Mouse (Mus musculus) small intestine, adult 2 months (tissue): ENCODE measurements around the gene Timeless.

Source experiments
- CTCF ChIP-seq: fragments of 200-500 bp; IDR thresholded peaks from 2 replicates; pipeline ENCODE4 v1.5.1; 2012; ENCODE audit warnings: low read depth, mild to moderate bottlenecking, control low read depth, inconsistent platforms, low read length, moderate library complexity, mixed read lengths; ENCODE audit not compliant: insufficient replicate concordance, insufficient read length; ENCODE audit errors: extremely low read depth
- POLR2A ChIP-seq: fragments of 200-500 bp; IDR thresholded peaks from 2 replicates; pipeline ENCODE4 v1.6.1; 2012; ENCODE audit warnings: low read depth, mild to moderate bottlenecking, control low read depth, inconsistent platforms, low read length, moderate library complexity

- TF ChIP-seq CTCF = no peak
- TF ChIP-seq POLR2A = no peak
These were observed 12.3 kb downstream of the Timeless start for GRCm38 (mm10) chr10:128244121-128244520.
